Mouse (Mus musculus): ENCODE data around the gene Fat2.
A peak's percentile ranks its signal among the peaks of the same experiment; 100 is the strongest.

Gene Fat2

GRCm38 (mm10) chr11:55336101-55336891 lies at the start of gene Fat2:
Gene Fat2 (minus strand): TSS chr11:55336564.
- DNase-seq (ENCODE audit: low read depth): no peak

GRCm38 (mm10) chr11:55383463-55384045 lies 47.2 kb upstream of the Fat2 start:
- no peak for DNase-seq (ENCODE audit: low read depth)

- DNase-seq (ENCODE audit: low read depth): no peak
Observed at GRCm38 (mm10) chr11:55380908-55381307, 44.5 kb upstream of the Fat2 start.

- no peak for DNase-seq (ENCODE audit: low read depth)
Observed at GRCm38 (mm10) chr11:55378371-55378770, 42.0 kb upstream of the Fat2 start.

GRCm38 (mm10) chr11:55373838-55374237 lies 37.5 kb upstream of the Fat2 start:
- peak; percentile 58 for DNase-seq (ENCODE audit: low read depth)

GRCm38 (mm10) chr11:55373373-55373772 lies 37.0 kb upstream of the Fat2 start:
- no peak for DNase-seq (ENCODE audit: low read depth)

- no peak for DNase-seq (ENCODE audit: low read depth)
Observed at GRCm38 (mm10) chr11:55372001-55372400, 35.6 kb upstream of the Fat2 start.

- DNase-seq (ENCODE audit: low read depth): no peak
Observed at GRCm38 (mm10) chr11:55369093-55369471, 32.7 kb upstream of the Fat2 start.

GRCm38 (mm10) chr11:55368388-55369092 lies 32.2 kb upstream of the Fat2 start:
- DNase-seq (ENCODE audit: low read depth): no peak

GRCm38 (mm10) chr11:55367783-55368182 lies 31.4 kb upstream of the Fat2 start:
- DNase-seq (ENCODE audit: low read depth): no peak

- DNase-seq (ENCODE audit: low read depth): no peak
Observed at GRCm38 (mm10) chr11:55365840-55366239, 29.5 kb upstream of the Fat2 start.

- no peak for DNase-seq (ENCODE audit: low read depth)
Observed at GRCm38 (mm10) chr11:55365242-55365641, 28.9 kb upstream of the Fat2 start.

GRCm38 (mm10) chr11:55364662-55365061 lies 28.3 kb upstream of the Fat2 start:
- DNase-seq (ENCODE audit: low read depth): no peak

- no peak for DNase-seq (ENCODE audit: low read depth)
Observed at GRCm38 (mm10) chr11:55358094-55358783, 21.9 kb upstream of the Fat2 start.

GRCm38 (mm10) chr11:55356846-55357245 lies 20.5 kb upstream of the Fat2 start:
- no peak for DNase-seq (ENCODE audit: low read depth)

GRCm38 (mm10) chr11:55341961-55342371 lies 5.6 kb upstream of the Fat2 start:
- no peak for DNase-seq (ENCODE audit: low read depth)

- no peak for DNase-seq (ENCODE audit: low read depth)
Observed at GRCm38 (mm10) chr11:55340789-55341188, 4.4 kb upstream of the Fat2 start.

- no peak for DNase-seq (ENCODE audit: low read depth)
Observed at GRCm38 (mm10) chr11:55337032-55337769, 837 bp upstream of the Fat2 start.

- DNase-seq (ENCODE audit: low read depth): no peak
Observed at GRCm38 (mm10) chr11:55335314-55336076, 869 bp downstream of the Fat2 start.

GRCm38 (mm10) chr11:55334545-55334944 lies 1.8 kb downstream of the Fat2 start:
- no peak for DNase-seq (ENCODE audit: low read depth)

GRCm38 (mm10) chr11:55334063-55334462 lies 2.3 kb downstream of the Fat2 start:
- DNase-seq (ENCODE audit: low read depth): no peak
